Mouse (Mus musculus): Measurements from ENCODE around the gene Vnn3.

DNA sequence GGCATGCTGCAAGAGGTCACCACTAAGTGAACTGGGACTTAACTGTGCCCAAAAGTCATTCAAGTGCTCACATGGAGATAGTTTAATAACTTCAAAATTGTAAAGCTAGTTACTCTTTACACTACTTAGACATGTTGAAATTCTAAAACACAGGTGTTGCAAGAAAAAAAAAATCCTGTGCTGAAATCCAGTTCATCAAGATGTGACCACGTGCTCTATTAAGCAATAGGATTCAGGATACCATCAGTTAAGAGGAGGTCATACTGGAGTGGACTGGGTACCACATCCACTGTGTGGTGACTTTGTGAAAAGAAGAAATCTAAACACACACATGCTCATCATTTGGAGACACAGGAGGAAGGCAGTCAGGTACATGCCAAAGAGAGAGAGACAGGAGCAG, 41.7 kb downstream of the Vnn3 start:
- TF ChIP-seq CTCF (conservative IDR thresholded peaks at IDR 0.05; ENCODE audit: insufficient read depth, insufficient read length, low read depth, low read length) (no peak), POLR2A (IDR thresholded peaks at IDR 0.05; ENCODE audit: low read depth, low read length) (no peak)
